Mouse (Mus musculus) kidney, adult 2 months (tissue): ENCODE data around the gene Dbp.

Experiments
- CTCF ChIP-seq: fragments of 200-500 bp; conservative IDR thresholded peaks from 2 replicates; pipeline ENCODE4 v1.5.1; 2011; ENCODE audit warnings: low read depth, mild to moderate bottlenecking, control low read depth, low read length, moderate library complexity, mixed read lengths; ENCODE audit not compliant: insufficient read depth, insufficient read length
- POLR2A ChIP-seq: fragments of 200-500 bp; IDR thresholded peaks from one replicate; pipeline ENCODE4 v1.6.1; 2011; ENCODE audit warnings: low read depth, low read length, control low read depth

GRCm38 (mm10) chr7:45748110-45748509 lies 43.2 kb downstream of the Dbp start:
- TF ChIP-seq CTCF (no peak), POLR2A (no peak)
